27 mouse cellular contexts compared by ENCODE assay signal in genomic region chr17:29116023-29116422, GRCm38 (mm10). TPM values are rescaled to one million over a fixed set of nuclear protein-coding genes. Genes with fewer than 3 reads are reported as not detected.
A peak's percentile ranks its signal among the peaks of the same experiment; 100 is the strongest.
DNase-seq lines count a peak whose midpoint lies in the region; ATAC-seq and TF ChIP-seq lines count a peak whose summit lies in the region.
"Had no signal": no experiment of that assay in that cellular context is flagged by ENCODE, and none has a peak within 500 bp of the region (broad histone marks: within the 10 kb centered on the region; RNA-seq: fewer than 3 reads in every experiment).

No protein-coding gene starts in this region.

- H3K9ac ChIP-seq in liver, embryonic 14.5 days (replicated peaks): no peak overlapping the region
- H3K9ac ChIP-seq in intestine, embryonic 15.5 days: no peak overlapping the region
- H3K9ac ChIP-seq: heart, embryonic 13.5 days; hindbrain, embryonic 12.5 days; kidney, embryonic 15.5 days; limb, embryonic 13.5 days; lung, embryonic 15.5 days had no signal

- no peak for TF ChIP-seq EP300 in liver, embryonic 14.5 days (IDR thresholded peaks at IDR 0.05; ENCODE audit: low read depth)

- peaks cover 0 to 2% of the 10 kb centered on the region in 2 experiments; a peak in 1 of 4 replicates for H3K4me1 ChIP-seq in liver, embryonic 14.5 days (replicated peaks; ENCODE audit: control insufficient read depth in 2 of 2, insufficient read depth in 2 of 2, low read length in 1 of 2)
- H3K4me1 ChIP-seq in bone marrow, adult 2 months (ENCODE audit: control insufficient read depth, insufficient read depth, low read length): peaks cover 6% of the 10 kb centered on the region; the same call in 1 of the 2 replicates
- H3K4me1 ChIP-seq in intestine, embryonic 15.5 days (replicated peaks): no peaks in the 10 kb centered on the region
- H3K4me1 ChIP-seq: heart, embryonic 13.5 days; hindbrain, embryonic 12.5 days; kidney, embryonic 15.5 days; lung, embryonic 15.5 days had no signal

- ATAC-seq in liver, embryonic 14.5 days (ENCODE audit: insufficient read depth): no peak
- ATAC-seq in intestine, embryonic 15.5 days: no peak
- ATAC-seq: forebrain, embryonic 14.5 days; midbrain, embryonic 16.5 days had no signal

- H3K27me3 ChIP-seq in liver, embryonic 14.5 days (ENCODE audit: control insufficient read depth, insufficient read depth, low read length): no peaks in the 10 kb centered on the region
- no peaks in the 10 kb centered on the region for H3K27me3 ChIP-seq in intestine, embryonic 15.5 days (replicated peaks)
- H3K27me3 ChIP-seq: CH12.LX; kidney, embryonic 15.5 days; limb, embryonic 13.5 days; lung, embryonic 15.5 days had no signal

- H3K36me3 ChIP-seq in liver, embryonic 14.5 days (replicated peaks; ENCODE audit: control insufficient read depth, insufficient read depth, low read depth): no peaks in the 10 kb centered on the region
- no peaks in the 10 kb centered on the region for H3K36me3 ChIP-seq in intestine, embryonic 15.5 days
- H3K36me3 ChIP-seq: heart, embryonic 13.5 days; hindbrain, embryonic 12.5 days; kidney, embryonic 15.5 days; limb, embryonic 13.5 days; lung, embryonic 15.5 days had no signal

- H3K27ac ChIP-seq in liver, embryonic 14.5 days: no peak overlapping the region
- peak overlapping the region; percentile 16 for H3K27ac ChIP-seq in bone marrow, adult 2 months (ENCODE audit: control insufficient read depth, insufficient read depth, low read depth, low read length, poor library complexity)
- H3K27ac ChIP-seq in intestine, embryonic 15.5 days: no peak overlapping the region
- H3K27ac ChIP-seq: heart, embryonic 13.5 days; hindbrain, embryonic 12.5 days; kidney, embryonic 15.5 days; limb, embryonic 13.5 days; lung, embryonic 15.5 days had no signal

- H3K4me3 ChIP-seq in liver, embryonic 14.5 days (ENCODE audit: insufficient read depth in 1 of 2, low read depth in 2 of 2, low read length in 2 of 2): 0 out of 4 replicates have a peak overlapping the region, but pooled peaks of 1 of the 2 experiments have one; percentile 10
- peak overlapping the region; percentile 53 for H3K4me3 ChIP-seq in bone marrow, adult 2 months (replicated peaks; ENCODE audit: control insufficient read depth, low read depth, low read length)
- H3K4me3 ChIP-seq in intestine, embryonic 15.5 days (replicated peaks): no peak overlapping the region
- H3K4me3 ChIP-seq: heart, embryonic 13.5 days; hindbrain, embryonic 12.5 days; kidney, embryonic 15.5 days; limb, embryonic 13.5 days; lung, embryonic 15.5 days had no signal

- TF ChIP-seq POLR2A in bone marrow, adult 2 months (IDR thresholded peaks at IDR 0.05; ENCODE audit: borderline replicate concordance, control insufficient read depth, low read depth, low read length): no peak

- TF ChIP-seq CTCF in liver, embryonic 14.5 days (IDR thresholded peaks at IDR 0.05; ENCODE audit: low read depth): no peak
- TF ChIP-seq CTCF in bone marrow, adult 2 months (IDR thresholded peaks at IDR 0.05; ENCODE audit: control insufficient read depth, insufficient read depth, low read length): no peak

- DNase-seq in adrenal gland, postnatal 14 days: peak; percentile 64
- no peak for DNase-seq in adrenal gland, adult 8-10 months
- no peak for DNase-seq in liver, embryonic 14.5 days (ENCODE audit: low read depth in 3 of 3, low spot score in 3 of 3)
- DNase-seq in liver (no peak), 3134 (ENCODE audit: extremely low read depth, insufficient read length, low spot score) (peak; percentile 45)
- no peak for DNase-seq in gastrocnemius, postnatal 10 days
- DNase-seq: cerebellum, adult 18-20 months; cerebellum, postnatal 25 days; gastrocnemius, postnatal 14 days; heart, adult 18-20 months; heart, postnatal 14 days; kidney, adult 11 months; lung, postnatal 4 days; right cerebral cortex, postnatal 4 days; thymus, adult 2 months had no signal

- 50% methylated on average over 12 of the region's 12 CpGs for WGBS in liver, embryonic 14.5 days (ENCODE audit: insufficient replicate concordance)
- WGBS in bone marrow, adult 2 months: 33% methylated on average over 12 of the region's 12 CpGs
- WGBS in intestine, embryonic 15.5 days: 71% methylated on average over 12 of the region's 12 CpGs

- no peaks in the 10 kb centered on the region for H3K9me3 ChIP-seq in liver, embryonic 14.5 days (ENCODE audit: control insufficient read depth, low read length)
- H3K9me3 ChIP-seq in intestine, embryonic 15.5 days: no peaks in the 10 kb centered on the region
- H3K9me3 ChIP-seq: heart, embryonic 13.5 days; hindbrain, embryonic 12.5 days; kidney, embryonic 15.5 days; limb, embryonic 13.5 days; lung, embryonic 15.5 days had no signal

- 0 out of 2 replicates have a peak overlapping the region, but pooled peaks have one; percentile 24 for H3K4me2 ChIP-seq in liver, embryonic 14.5 days (ENCODE audit: low read depth)
- H3K4me2 ChIP-seq in intestine, embryonic 15.5 days (replicated peaks): no peak overlapping the region
- H3K4me2 ChIP-seq: heart, embryonic 13.5 days; hindbrain, embryonic 12.5 days; kidney, embryonic 15.5 days; limb, embryonic 13.5 days; lung, embryonic 15.5 days had no signal

RNA-seq across cellular contexts. Expression of gene Rab44, which starts 2.1 kb away (rescaled TPM):
- 0.33 and 0.38 TPM in 2 replicates for total RNA-seq in adrenal gland, postnatal 14 days (2021)
- total RNA-seq in adrenal gland, adult 8-10 months (2022): under 1 TPM; 0.15 to 0.87 (median 0.39) TPM
- polyA plus RNA-seq in liver, embryonic 14.5 days (2012; rRNA removed): 11.5 and 12.8 TPM in 2 replicates
- polyA plus RNA-seq in liver, embryonic 14.5 days (2014; fragmentation: Nextera tagmentation; extraction: Ambion mirVana): 3.7 and 4.1 TPM in 2 replicates
- polyA plus RNA-seq in bone marrow, adult 2 months (2011; ENCODE audit: insufficient read depth, insufficient read length, low replicate concordance, missing spikeins): 217 and 514 TPM in 2 replicates
- polyA plus RNA-seq in intestine, embryonic 15.5 days (2015; fragmentation: Nextera tagmentation; extraction: Ambion mirVana): 0.53 and 0.61 TPM in 2 replicates
- total RNA-seq in gastrocnemius, postnatal 10 days (2021): 1 to 10 TPM in 1 of 2 experiments, under 1 TPM in 1; 0.68 to 1.6 TPM
- total RNA-seq: left cerebral cortex, adult 18-20 months had no signal
- polyA plus RNA-seq: forebrain, embryonic 14.5 days; neural tube, embryonic 14.5 days had no signal

RNA-seq across cellular contexts. Expression of gene Cdkn1a, which starts 25.2 kb away (rescaled TPM):
- 126 and 202 TPM in 2 replicates for total RNA-seq in adrenal gland, postnatal 14 days (2021)
- total RNA-seq in adrenal gland, adult 8-10 months (2022): 10 to 100 TPM; 17.3 to 29.4 (median 24.6) TPM
- 2.6 and 3.0 TPM in 2 replicates for polyA plus RNA-seq in liver, embryonic 14.5 days (2012; rRNA removed)
- polyA plus RNA-seq in liver, embryonic 14.5 days (2014; fragmentation: Nextera tagmentation; extraction: Ambion mirVana): 6.5 and 7.0 TPM in 2 replicates
- 5.2 and 27.7 TPM in 2 replicates for polyA plus RNA-seq in bone marrow, adult 2 months (2011; ENCODE audit: insufficient read depth, insufficient read length, low replicate concordance, missing spikeins)
- 92.2 and 98.3 TPM in 2 replicates for polyA plus RNA-seq in intestine, embryonic 15.5 days (2015; fragmentation: Nextera tagmentation; extraction: Ambion mirVana)
- 10 to 100 TPM; 43.0 to 46.3 TPM for total RNA-seq in gastrocnemius, postnatal 10 days (2021)

Comparison
In these comparisons a context has a peak if more than half of its experiments do, and no peak if none do; other contexts are left out.
1. DNase-seq: peak in adrenal gland, postnatal 14 days (single experiment) and 3134 (single experiment); none in adrenal gland, adult 8-10 months (single experiment), liver, embryonic 14.5 days (0 of 3), liver (single experiment) and gastrocnemius, postnatal 10 days (single experiment).